Mouse (Mus musculus) olfactory bulb, adult 2 months (tissue): ENCODE measurements around the gene Spsb2.

Experiments used
- CTCF ChIP-seq: fragments of 200-500 bp; IDR thresholded peaks from 2 replicates; pipeline ENCODE4 v1.5.1; 2012; ENCODE audit warnings: low read depth, mild to moderate bottlenecking, low read length, moderate library complexity; ENCODE audit not compliant: insufficient read depth
- POLR2A ChIP-seq: fragments of 200-500 bp; IDR thresholded peaks from 2 replicates; pipeline ENCODE4 v1.6.1; 2012; ENCODE audit warnings: mild to moderate bottlenecking, low read depth, low read length, moderate library complexity; ENCODE audit not compliant: insufficient read depth

- TF ChIP-seq POLR2A (no peak), CTCF (no peak)
Measured at GRCm38 (mm10) chr6:124770013-124770412, 38.4 kb upstream of the Spsb2 start.
